Mouse (Mus musculus): ENCODE measurements at regions not wholly inside any gene's neighbourhood (a gene's known extent, or its start where the extent isn't known, plus 50 kb on each side); places are given as distances from the start of the nearest gene placed in this dataset.

GRCm38 (mm10) chr8:117958914-117959313, 157.2 kb upstream of the Mphosph6 start:
- Histone ChIP-seq H3K36me3 (no peaks in the 10 kb centered on the region), H3K4me1 (no peaks in the 10 kb centered on the region), H3K4me2 (no peak overlapping the region), H3K27ac (no peak overlapping the region), H3K9me3 (no peaks in the 10 kb centered on the region), H3K9ac (no peak overlapping the region), H3K27me3 (no peaks in the 10 kb centered on the region), H3K4me3 (no peak overlapping the region)
- 53% methylated on average over 3 of the region's 3 CpGs for WGBS
- ATAC-seq (ENCODE audit: insufficient number of reproducible peaks, low FRiP score, low TSS enrichment, low read depth): no peak

- Histone ChIP-seq H3K4me3 (no peak overlapping the region), H3K4me2 (no peak overlapping the region), H3K9me3 (no peaks in the 10 kb centered on the region), H3K27ac (no peak overlapping the region), H3K36me3 (no peaks in the 10 kb centered on the region), H3K27me3 (no peaks in the 10 kb centered on the region), H3K9ac (no peak overlapping the region), H3K4me1 (no peaks in the 10 kb centered on the region)
- 24% methylated on average over 5 of the region's 5 CpGs for WGBS
- ATAC-seq (ENCODE audit: insufficient number of reproducible peaks, low FRiP score, low TSS enrichment, low read depth): no peak
Observed at GRCm38 (mm10) chr8:117951656-117952055, 149.9 kb upstream of the Mphosph6 start.

- Histone ChIP-seq H3K27ac (no peak overlapping the region), H3K4me3 (no peak overlapping the region), H3K9ac (no peak overlapping the region), H3K4me2 (no peak overlapping the region), H3K36me3 (no peaks in the 10 kb centered on the region), H3K9me3 (no peaks in the 10 kb centered on the region), H3K27me3 (no peaks in the 10 kb centered on the region), H3K4me1 (no peaks in the 10 kb centered on the region)
- 68% methylated on average over 3 of the region's 3 CpGs for WGBS
- ATAC-seq (ENCODE audit: insufficient number of reproducible peaks, low FRiP score, low TSS enrichment, low read depth): no peak
Observed at GRCm38 (mm10) chr8:117946540-117946939, 144.8 kb upstream of the Mphosph6 start.

GRCm38 (mm10) chr8:117934566-117935094, 132.9 kb upstream of the Mphosph6 start:
- Histone ChIP-seq H3K27ac (no peak overlapping the region), H3K4me3 (no peak overlapping the region), H3K9me3 (no peaks in the 10 kb centered on the region), H3K4me2 (no peak overlapping the region), H3K4me1 (0 out of 2 replicates have a peak, but pooled peaks cover 4% of the 10 kb centered on the region), H3K27me3 (0 out of 2 replicates have a peak, but pooled peaks cover 4% of the 10 kb centered on the region), H3K36me3 (no peaks in the 10 kb centered on the region), H3K9ac (no peak overlapping the region)
- 94% methylated on average over 16 of the region's 16 CpGs for WGBS
- ATAC-seq (ENCODE audit: insufficient number of reproducible peaks, low FRiP score, low TSS enrichment, low read depth): no peak

- H3K9ac ChIP-seq: no peak overlapping the region
- H3K4me1 ChIP-seq: 0 out of 2 replicates have a peak, but pooled peaks cover 4% of the 10 kb centered on the region
- peaks cover 16% of the 10 kb centered on the region; the same call in 1 of the 2 replicates for H3K27me3 ChIP-seq
- no peaks in the 10 kb centered on the region for H3K36me3 ChIP-seq
- no peak overlapping the region for H3K4me3 ChIP-seq
- no peak for ATAC-seq (ENCODE audit: insufficient number of reproducible peaks, low FRiP score, low TSS enrichment, low read depth)
- H3K27ac ChIP-seq: no peak overlapping the region
- no peaks in the 10 kb centered on the region for H3K9me3 ChIP-seq
- no peak overlapping the region for H3K4me2 ChIP-seq
- 51% methylated on average over 6 of the region's 6 CpGs for WGBS
Observed at GRCm38 (mm10) chr8:117930687-117931086, 128.9 kb upstream of the Mphosph6 start.

GRCm38 (mm10) chr8:117929606-117930005, 127.9 kb upstream of the Mphosph6 start:
- Histone ChIP-seq H3K27me3 (peaks cover 16% of the 10 kb centered on the region; the same call in 1 of the 2 replicates), H3K9ac (no peak overlapping the region), H3K9me3 (no peaks in the 10 kb centered on the region), H3K27ac (no peak overlapping the region), H3K36me3 (no peaks in the 10 kb centered on the region), H3K4me2 (no peak overlapping the region), H3K4me3 (no peak overlapping the region), H3K4me1 (no peaks in the 10 kb centered on the region)
- no peak for ATAC-seq (ENCODE audit: insufficient number of reproducible peaks, low FRiP score, low TSS enrichment, low read depth)
- WGBS: 29% methylated on average over 12 of the region's 12 CpGs

- Histone ChIP-seq H3K27ac (no peak overlapping the region), H3K27me3 (peaks cover 4% of the 10 kb centered on the region; the same call in 1 of the 2 replicates), H3K36me3 (no peaks in the 10 kb centered on the region), H3K4me1 (no peaks in the 10 kb centered on the region), H3K9me3 (no peaks in the 10 kb centered on the region), H3K4me3 (no peak overlapping the region), H3K9ac (no peak overlapping the region), H3K4me2 (no peak overlapping the region)
- no peak for ATAC-seq (ENCODE audit: insufficient number of reproducible peaks, low FRiP score, low TSS enrichment, low read depth)
- WGBS: 64% methylated on average over 6 of the region's 6 CpGs
Observed at GRCm38 (mm10) chr8:117923296-117923695, 121.6 kb upstream of the Mphosph6 start.

GRCm38 (mm10) chr8:117903052-117903451, 101.3 kb upstream of the Mphosph6 start:
- Histone ChIP-seq H3K27me3 (no peaks in the 10 kb centered on the region), H3K4me1 (no peaks in the 10 kb centered on the region), H3K9me3 (no peaks in the 10 kb centered on the region), H3K27ac (no peak overlapping the region), H3K36me3 (no peaks in the 10 kb centered on the region), H3K4me3 (no peak overlapping the region), H3K4me2 (no peak overlapping the region), H3K9ac (no peak overlapping the region)
- no peak for ATAC-seq (ENCODE audit: insufficient number of reproducible peaks, low FRiP score, low TSS enrichment, low read depth)
- 63% methylated on average over 8 of the region's 8 CpGs for WGBS

- no peak overlapping the region for H3K9ac ChIP-seq
- H3K27ac ChIP-seq: no peak overlapping the region
- H3K9me3 ChIP-seq: no peaks in the 10 kb centered on the region
- ATAC-seq (ENCODE audit: insufficient number of reproducible peaks, low FRiP score, low TSS enrichment, low read depth): no peak
- H3K4me2 ChIP-seq: no peak overlapping the region
- no peak overlapping the region for H3K4me3 ChIP-seq
- no peaks in the 10 kb centered on the region for H3K4me1 ChIP-seq
- H3K27me3 ChIP-seq: no peaks in the 10 kb centered on the region
- no peaks in the 10 kb centered on the region for H3K36me3 ChIP-seq
Observed at GRCm38 (mm10) chr8:117899892-117900291, 98.1 kb upstream of the Mphosph6 start.

GRCm38 (mm10) chr8:117898015-117898414, 96.3 kb upstream of the Mphosph6 start:
- Histone ChIP-seq H3K27me3 (no peaks in the 10 kb centered on the region), H3K36me3 (no peaks in the 10 kb centered on the region), H3K4me2 (no peak overlapping the region), H3K27ac (no peak overlapping the region), H3K4me1 (no peaks in the 10 kb centered on the region), H3K9me3 (no peaks in the 10 kb centered on the region), H3K9ac (no peak overlapping the region), H3K4me3 (no peak overlapping the region)
- 64% methylated on average over 5 of the region's 5 CpGs for WGBS
- ATAC-seq (ENCODE audit: insufficient number of reproducible peaks, low FRiP score, low TSS enrichment, low read depth): no peak

GRCm38 (mm10) chr8:117894861-117895260, 93.1 kb upstream of the Mphosph6 start:
- ATAC-seq (ENCODE audit: insufficient number of reproducible peaks, low FRiP score, low TSS enrichment, low read depth): no peak
- Histone ChIP-seq H3K27ac (no peak overlapping the region), H3K36me3 (no peaks in the 10 kb centered on the region), H3K4me1 (no peaks in the 10 kb centered on the region), H3K4me3 (no peak overlapping the region), H3K27me3 (no peaks in the 10 kb centered on the region), H3K9ac (no peak overlapping the region), H3K4me2 (no peak overlapping the region), H3K9me3 (no peaks in the 10 kb centered on the region)
- WGBS: 52% methylated on average over 8 of the region's 8 CpGs

- Histone ChIP-seq H3K9ac (no peak overlapping the region), H3K36me3 (no peaks in the 10 kb centered on the region), H3K4me3 (no peak overlapping the region), H3K4me1 (no peaks in the 10 kb centered on the region), H3K27me3 (no peaks in the 10 kb centered on the region), H3K27ac (no peak overlapping the region), H3K4me2 (no peak overlapping the region), H3K9me3 (no peaks in the 10 kb centered on the region)
- WGBS: 72% methylated on average over 3 of the region's 3 CpGs
- ATAC-seq (ENCODE audit: insufficient number of reproducible peaks, low FRiP score, low TSS enrichment, low read depth): no peak
Observed at GRCm38 (mm10) chr8:117890211-117890610, 88.5 kb upstream of the Mphosph6 start.

- no peak for ATAC-seq (ENCODE audit: insufficient number of reproducible peaks, low FRiP score, low TSS enrichment, low read depth)
Observed at GRCm38 (mm10) chr8:117881414-117881973, 79.8 kb upstream of the Mphosph6 start.

More at GRCm38 (mm10) chr8:117881414-117881973, 79.8 kb upstream of the Mphosph6 start:
- no peak overlapping the region for H3K27ac ChIP-seq
- H3K4me3 ChIP-seq: no peak overlapping the region
- no peak overlapping the region for H3K9ac ChIP-seq
- H3K4me2 ChIP-seq: no peak overlapping the region
- H3K4me1 ChIP-seq: no peaks in the 10 kb centered on the region
- 87% methylated on average over 8 of the region's 8 CpGs for WGBS
- H3K9me3 ChIP-seq: no peaks in the 10 kb centered on the region
- H3K36me3 ChIP-seq: no peaks in the 10 kb centered on the region
- no peaks in the 10 kb centered on the region for H3K27me3 ChIP-seq

All from limb, embryonic 15.5 days (tissue).